Mouse (Mus musculus): Measurements from ENCODE around the gene Rasd1. TPM values are rescaled to one million over a fixed set of nuclear protein-coding genes. Genes with fewer than 3 reads are reported as not detected.

The Rasd1 gene
- polyA plus RNA-seq, 1 experiment from 2014 or later, result 1.2 TPM

DNA sequence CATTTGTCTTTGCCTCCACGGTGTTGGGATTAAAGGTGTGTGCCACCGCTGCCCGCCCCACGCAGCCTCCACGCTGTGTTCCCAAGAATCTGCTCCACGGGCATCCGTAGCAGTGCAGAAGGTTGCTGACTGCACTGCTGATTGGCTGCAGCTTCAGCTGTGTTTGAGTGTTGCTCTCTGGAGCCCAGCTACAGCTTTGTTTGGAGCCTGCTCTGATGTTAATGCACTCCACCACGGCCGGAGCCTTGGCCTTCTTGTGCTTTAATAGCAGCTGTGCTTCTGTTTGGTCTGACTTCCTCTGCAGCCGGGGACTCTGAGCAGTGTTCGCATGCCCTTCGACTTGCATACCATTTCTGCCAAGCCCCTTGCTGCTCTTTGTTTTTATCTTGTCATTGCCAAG is 30.8 kb downstream of the Rasd1 start:
- Histone ChIP-seq H3K27me3 (replicated peaks) (no peaks in the 10 kb centered on the region), H3K4me3 (replicated peaks) (no peak overlapping the region), H3K9ac (replicated peaks) (no peak overlapping the region), H3K4me2 (no peak overlapping the region), H3K9me3 (replicated peaks) (no peaks in the 10 kb centered on the region), H3K4me1 (peaks cover 14% of the 10 kb centered on the region; the same call in 1 of the 2 replicates), H3K27ac (replicated peaks) (peak overlapping the region; percentile 54; the same call in 1 of the 2 replicates), H3K36me3 (no peaks in the 10 kb centered on the region)
- 39% methylated on average over 12 of the region's 12 CpGs for WGBS
- no peak for ATAC-seq (ENCODE audit: low FRiP score)

DNA sequence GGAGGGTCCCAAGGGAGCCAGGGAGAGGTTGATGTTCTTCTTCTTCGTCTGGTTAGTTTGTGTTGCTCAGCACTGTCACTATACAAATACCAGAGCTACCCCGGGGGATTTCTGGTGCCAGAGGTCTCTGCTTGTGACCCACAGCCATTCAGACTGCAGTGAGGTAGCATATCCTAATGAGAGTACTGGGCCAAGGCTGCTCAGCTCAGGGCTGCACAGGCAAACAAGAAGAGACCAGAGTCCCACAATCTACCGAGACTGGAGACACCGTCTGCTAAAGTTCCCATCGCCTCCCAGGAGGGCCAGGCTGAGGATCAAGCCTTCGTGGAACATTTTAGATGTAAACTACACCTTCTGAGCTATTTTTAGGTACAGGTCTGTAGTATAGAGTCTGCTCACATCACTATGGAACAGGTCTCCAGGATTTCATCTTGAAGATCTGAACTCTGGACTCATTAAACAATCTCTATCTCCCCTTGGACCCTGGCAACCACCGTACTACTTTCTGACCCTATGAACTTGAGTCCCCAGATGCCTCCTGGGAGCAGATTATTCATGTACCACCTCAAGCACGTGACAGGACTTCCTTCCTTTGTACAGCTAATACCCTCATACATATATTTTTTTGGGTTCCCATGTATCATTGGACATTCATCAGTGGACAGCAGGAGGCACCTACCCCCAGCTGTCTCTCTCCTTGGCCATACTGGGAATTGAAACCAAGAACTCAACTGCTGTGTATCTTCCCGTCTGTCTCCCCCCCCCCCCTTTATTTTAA is 32.0 kb downstream of the Rasd1 start:
- H3K4me1 ChIP-seq, result peaks cover 14% of the 10 kb centered on the region; the same call in 1 of the 2 replicates
- 69% methylated on average over 9 of the region's 9 CpGs for WGBS

DNA sequence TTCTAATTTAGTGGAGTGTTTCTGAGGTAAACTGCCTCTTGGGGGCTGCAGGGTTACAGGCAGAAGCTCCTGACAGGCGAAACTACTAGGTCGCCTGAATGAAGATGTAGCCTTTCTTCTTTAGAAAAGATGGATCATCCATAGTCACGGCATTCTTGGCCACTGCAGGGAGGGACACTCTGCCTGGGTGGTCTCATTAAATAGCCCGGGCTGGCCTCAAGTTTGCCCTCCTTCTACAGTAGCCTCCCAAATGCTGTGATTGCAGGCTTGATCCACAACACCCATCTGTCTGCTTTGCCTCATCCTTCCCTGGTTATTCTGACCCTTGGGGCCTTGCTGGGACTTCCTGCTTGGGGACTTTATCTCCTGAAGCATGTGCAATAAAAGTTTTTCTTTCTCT is 34.7 kb downstream of the Rasd1 start:
- 42% methylated on average over 4 of the region's 4 CpGs for WGBS
- H3K9me3 ChIP-seq (replicated peaks), result no peaks in the 10 kb centered on the region
- H3K27ac ChIP-seq (replicated peaks), result no peak overlapping the region
- ATAC-seq (ENCODE audit: low FRiP score), result no peak
- no peaks in the 10 kb centered on the region for H3K36me3 ChIP-seq
- H3K27me3 ChIP-seq (replicated peaks), result no peaks in the 10 kb centered on the region
- H3K4me1 ChIP-seq, result peaks cover 14% of the 10 kb centered on the region; the same call in 1 of the 2 replicates
- H3K4me3 ChIP-seq (replicated peaks), result no peak overlapping the region
- H3K4me2 ChIP-seq, result no peak overlapping the region
- no peak overlapping the region for H3K9ac ChIP-seq (replicated peaks)

More for the DNA sequence above, 32.0 kb downstream of the Rasd1 start:
- no peak for ATAC-seq (ENCODE audit: low FRiP score)
- H3K4me2 ChIP-seq, result no peak overlapping the region
- H3K27ac ChIP-seq (replicated peaks), result no peak overlapping the region
- H3K36me3 ChIP-seq, result no peaks in the 10 kb centered on the region
- H3K4me3 ChIP-seq (replicated peaks), result no peak overlapping the region
- H3K27me3 ChIP-seq (replicated peaks), result no peaks in the 10 kb centered on the region
- no peak overlapping the region for H3K9ac ChIP-seq (replicated peaks)
- no peaks in the 10 kb centered on the region for H3K9me3 ChIP-seq (replicated peaks)

DNA sequence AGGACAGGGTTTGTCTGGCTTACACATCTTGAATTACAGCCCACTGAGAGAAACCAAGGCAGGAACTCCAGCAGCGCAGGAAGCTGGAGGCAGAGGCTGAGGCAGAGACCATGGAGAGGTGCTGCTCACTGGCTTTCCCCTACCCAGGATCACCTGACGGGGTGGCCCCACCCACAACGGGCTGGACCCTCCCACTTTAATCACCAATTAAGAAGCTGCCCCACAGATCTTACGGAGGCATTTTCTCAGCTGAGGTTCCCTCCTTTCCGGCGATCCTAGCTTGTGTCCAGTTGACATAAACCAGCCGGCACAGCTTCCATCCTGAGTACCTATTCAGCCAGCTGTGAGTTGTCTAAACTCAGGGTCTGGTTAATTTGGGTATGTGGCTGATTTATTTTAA is 43.5 kb downstream of the Rasd1 start:
- no peak overlapping the region for H3K4me2 ChIP-seq
- no peak overlapping the region for H3K9ac ChIP-seq (replicated peaks)
- no peaks in the 10 kb centered on the region for H3K9me3 ChIP-seq (replicated peaks)
- H3K27me3 ChIP-seq (replicated peaks), result no peaks in the 10 kb centered on the region
- no peak overlapping the region for H3K4me3 ChIP-seq (replicated peaks)
- WGBS, result 24% methylated on average over 7 of the region's 7 CpGs
- H3K27ac ChIP-seq (replicated peaks), result no peak overlapping the region
- no peaks in the 10 kb centered on the region for H3K4me1 ChIP-seq
- no peak for ATAC-seq (ENCODE audit: low FRiP score)
- H3K36me3 ChIP-seq, result no peaks in the 10 kb centered on the region

DNA sequence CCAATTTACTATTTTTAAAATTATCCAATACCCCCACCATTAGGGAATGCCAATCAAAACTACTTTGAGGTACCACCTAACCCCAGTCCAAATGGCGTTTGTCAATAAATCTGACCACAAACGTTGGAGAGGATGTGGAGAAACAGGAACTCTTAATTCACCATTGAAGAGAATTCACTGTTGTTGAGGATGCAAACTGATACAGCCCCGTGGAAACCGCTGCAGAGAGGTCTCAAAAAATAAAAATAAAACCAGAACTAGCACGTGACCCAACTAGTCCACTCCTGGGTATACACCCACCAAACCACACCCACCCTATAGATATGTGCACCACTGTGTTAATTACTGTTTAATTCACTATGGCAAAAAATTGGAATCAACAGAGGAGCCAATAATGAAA is 44.4 kb downstream of the Rasd1 start:
- no peak overlapping the region for H3K4me2 ChIP-seq
- H3K36me3 ChIP-seq, result no peaks in the 10 kb centered on the region
- no peaks in the 10 kb centered on the region for H3K4me1 ChIP-seq
- 75% methylated on average over 5 of the region's 5 CpGs for WGBS
- no peaks in the 10 kb centered on the region for H3K27me3 ChIP-seq (replicated peaks)
- H3K9me3 ChIP-seq (replicated peaks), result no peaks in the 10 kb centered on the region
- no peak overlapping the region for H3K4me3 ChIP-seq (replicated peaks)
- no peak for ATAC-seq (ENCODE audit: low FRiP score)
- H3K9ac ChIP-seq (replicated peaks), result no peak overlapping the region
- H3K27ac ChIP-seq (replicated peaks), result no peak overlapping the region

DNA sequence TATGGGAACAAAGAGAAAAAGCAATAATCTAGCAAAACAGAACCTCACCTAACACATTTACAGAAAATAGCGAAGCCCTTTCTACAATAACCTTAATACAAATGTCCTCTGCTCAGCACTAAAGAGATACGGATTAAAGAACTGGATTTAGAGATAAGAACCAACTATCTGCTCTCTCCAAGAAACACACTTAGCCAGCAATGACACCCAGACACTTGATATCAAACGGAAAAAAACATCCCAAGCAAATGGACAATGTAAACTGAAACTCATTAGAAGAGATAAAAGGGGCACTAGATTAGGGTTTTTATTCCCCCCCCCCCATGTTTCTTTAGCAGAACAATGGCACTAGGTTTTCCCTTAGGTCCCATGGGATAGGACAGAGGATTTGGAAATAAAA is 45.3 kb downstream of the Rasd1 start:
- WGBS, result 80% methylated on average over 3 of the region's 3 CpGs
- H3K27ac ChIP-seq (replicated peaks), result no peak overlapping the region
- H3K9me3 ChIP-seq (replicated peaks), result no peaks in the 10 kb centered on the region
- no peaks in the 10 kb centered on the region for H3K27me3 ChIP-seq (replicated peaks)
- ATAC-seq (ENCODE audit: low FRiP score), result no peak
- no peak overlapping the region for H3K4me3 ChIP-seq (replicated peaks)
- H3K9ac ChIP-seq (replicated peaks), result no peak overlapping the region
- no peaks in the 10 kb centered on the region for H3K4me1 ChIP-seq
- H3K36me3 ChIP-seq, result no peaks in the 10 kb centered on the region
- no peak overlapping the region for H3K4me2 ChIP-seq

DNA sequence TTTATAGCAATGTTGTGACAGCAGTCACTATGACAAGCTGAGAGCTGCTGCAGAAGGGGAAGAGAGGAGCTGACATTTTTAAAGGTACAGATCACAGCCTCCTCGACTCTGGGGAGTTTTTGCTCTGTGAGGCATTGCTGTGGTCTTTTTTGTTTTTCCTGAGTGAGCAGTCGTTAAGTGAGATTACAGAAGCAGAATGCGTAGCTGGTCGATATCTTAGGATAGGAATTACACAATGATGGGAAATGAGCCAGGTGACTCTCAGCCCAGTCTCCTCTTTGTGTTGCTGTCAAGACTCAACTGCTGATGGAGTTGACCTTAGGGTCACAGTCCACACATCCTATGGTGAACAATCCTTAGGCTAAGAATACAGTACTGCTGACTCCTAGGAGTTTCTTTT is 46.7 kb downstream of the Rasd1 start:
- 64% methylated on average over 4 of the region's 4 CpGs for WGBS
- H3K4me3 ChIP-seq (replicated peaks), result no peak overlapping the region
- H3K36me3 ChIP-seq, result no peaks in the 10 kb centered on the region
- no peaks in the 10 kb centered on the region for H3K27me3 ChIP-seq (replicated peaks)
- H3K27ac ChIP-seq (replicated peaks), result no peak overlapping the region
- ATAC-seq (ENCODE audit: low FRiP score), result no peak
- no peaks in the 10 kb centered on the region for H3K4me1 ChIP-seq
- no peak overlapping the region for H3K9ac ChIP-seq (replicated peaks)
- H3K4me2 ChIP-seq, result no peak overlapping the region
- no peaks in the 10 kb centered on the region for H3K9me3 ChIP-seq (replicated peaks)

DNA sequence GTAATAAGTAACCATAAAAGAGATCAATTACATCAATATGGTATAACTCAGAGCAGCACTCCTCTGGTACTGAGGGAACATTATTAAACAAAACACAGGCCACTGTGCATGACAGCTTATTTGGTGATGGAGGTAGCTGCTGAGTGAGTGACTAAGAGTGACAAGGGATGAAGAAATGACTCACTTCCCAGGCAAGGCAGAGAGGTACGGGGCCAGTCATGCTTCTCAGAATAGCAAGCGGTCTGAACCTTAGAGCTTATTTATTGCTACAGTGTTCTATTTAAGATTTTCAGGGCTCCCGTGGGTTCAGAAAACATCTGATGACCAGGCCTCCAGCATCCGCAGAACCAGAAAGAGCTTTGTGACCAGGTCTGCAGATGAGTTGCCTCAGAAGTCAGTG is 51.0 kb downstream of the Rasd1 start:
- ATAC-seq (ENCODE audit: low FRiP score), result no peak
- Histone ChIP-seq H3K4me3 (replicated peaks) (no peak overlapping the region), H3K27ac (replicated peaks) (no peak overlapping the region), H3K9me3 (replicated peaks) (no peaks in the 10 kb centered on the region), H3K36me3 (no peaks in the 10 kb centered on the region), H3K4me2 (no peak overlapping the region), H3K9ac (replicated peaks) (no peak overlapping the region), H3K4me1 (no peaks in the 10 kb centered on the region), H3K27me3 (replicated peaks) (no peaks in the 10 kb centered on the region)
- 86% methylated on average over 4 of the region's 4 CpGs for WGBS

Other genes starting within 250 kb of the Rasd1 start
- 17.2 and 19.6 TPM in 2 replicates for gene Pld6, start 177.3 kb downstream of the Rasd1 start, polyA plus RNA-seq (2015; fragmentation: Nextera tagmentation; extraction: Ambion mirVana)
- gene Flcn, start 154.9 kb downstream of the Rasd1 start, polyA plus RNA-seq (2015; fragmentation: Nextera tagmentation; extraction: Ambion mirVana), result 41.8 TPM in 2 replicates
- gene Nt5m, start 125.5 kb downstream of the Rasd1 start, polyA plus RNA-seq (2015; fragmentation: Nextera tagmentation; extraction: Ambion mirVana), result 71.6 and 84.2 TPM in 2 replicates
- 194 and 195 TPM in 2 replicates for gene Cops3, start 125.1 kb downstream of the Rasd1 start, polyA plus RNA-seq (2015; fragmentation: Nextera tagmentation; extraction: Ambion mirVana)
- 41.0 and 45.2 TPM in 2 replicates for gene Med9, start 16.7 kb downstream of the Rasd1 start, polyA plus RNA-seq (2015; fragmentation: Nextera tagmentation; extraction: Ambion mirVana)
- 8.5 and 9.0 TPM in 2 replicates for gene Pemt, start 81.5 kb upstream of the Rasd1 start, polyA plus RNA-seq (2015; fragmentation: Nextera tagmentation; extraction: Ambion mirVana)
- gene Rai1, start 140.1 kb upstream of the Rasd1 start, polyA plus RNA-seq (2015; fragmentation: Nextera tagmentation; extraction: Ambion mirVana), result 26.5 and 27.4 TPM in 2 replicates